Mouse (Mus musculus): ENCODE data around the gene Arhgap6.

The Arhgap6 gene

GRCm38 (mm10) chrX:169123115-169123772 is 328.3 kb downstream of the Arhgap6 start:
- no peak for DNase-seq

GRCm38 (mm10) chrX:169123773-169124151 is 328.9 kb downstream of the Arhgap6 start:
- DNase-seq: no peak

GRCm38 (mm10) chrX:169139758-169140157 is 344.9 kb downstream of the Arhgap6 start:
- DNase-seq: no peak

- no peak for DNase-seq
Measured at GRCm38 (mm10) chrX:169140467-169140866, 345.6 kb downstream of the Arhgap6 start.

GRCm38 (mm10) chrX:169153805-169154204 is 358.9 kb downstream of the Arhgap6 start:
- DNase-seq: no peak

- DNase-seq: no peak
Measured at GRCm38 (mm10) chrX:169158385-169158784, 363.5 kb downstream of the Arhgap6 start.

- no peak for DNase-seq
Measured at GRCm38 (mm10) chrX:169170981-169171380, 376.1 kb downstream of the Arhgap6 start.

GRCm38 (mm10) chrX:169173796-169174195 is 378.9 kb downstream of the Arhgap6 start:
- DNase-seq: peak in 1 of 2 experiments; percentile 1

GRCm38 (mm10) chrX:169178634-169179033 is 383.7 kb downstream of the Arhgap6 start:
- no peak for DNase-seq

GRCm38 (mm10) chrX:169187100-169187499 is 392.2 kb downstream of the Arhgap6 start, which contains the start of gene Amelx:
Gene Amelx, minus strand, starts transcription at chrX:169187200.
- no peak for DNase-seq

GRCm38 (mm10) chrX:169210019-169210418 is 415.1 kb downstream of the Arhgap6 start:
- no peak for DNase-seq

- DNase-seq: no peak
Measured at GRCm38 (mm10) chrX:169220064-169220463, 425.2 kb downstream of the Arhgap6 start.

- no peak for DNase-seq
Measured at GRCm38 (mm10) chrX:169222357-169223062, 427.6 kb downstream of the Arhgap6 start.

GRCm38 (mm10) chrX:169255915-169256314 is 461.0 kb downstream of the Arhgap6 start:
- no peak for DNase-seq

GRCm38 (mm10) chrX:169256741-169257140 is 461.8 kb downstream of the Arhgap6 start:
- DNase-seq: no peak

- no peak for DNase-seq
Measured at GRCm38 (mm10) chrX:169261034-169261433, 466.1 kb downstream of the Arhgap6 start.

GRCm38 (mm10) chrX:169262212-169262611 is 467.3 kb downstream of the Arhgap6 start:
- peak in 1 of 2 experiments; percentile 0 for DNase-seq

- no peak for DNase-seq
Measured at GRCm38 (mm10) chrX:169263433-169264172, 468.7 kb downstream of the Arhgap6 start.

GRCm38 (mm10) chrX:169299579-169299978 is 504.7 kb downstream of the Arhgap6 start:
- DNase-seq: no peak

GRCm38 (mm10) chrX:169302271-169303045 is 507.6 kb downstream of the Arhgap6 start:
- no peak for DNase-seq

GRCm38 (mm10) chrX:169303945-169304344 is 509.0 kb downstream of the Arhgap6 start:
- DNase-seq: peak in 1 of 2 experiments; percentile 38

- no peak for DNase-seq
Measured at GRCm38 (mm10) chrX:169308559-169308958, 513.7 kb downstream of the Arhgap6 start.

Measured in kidney, adult 8-10 months (tissue).